Mouse (Mus musculus) ovary, postnatal 36 days (tissue): ENCODE data around the gene 4930512M02Rik.
"Not testable (repeated sequence)": the region's sequence is repeated elsewhere in the genome, so short reads cannot be mapped to it uniquely, and the experiment has no call there.

Source experiments
- DNase-seq: peaks from one replicate; pipeline ENCODE4 v3.0.0; 2022; ENCODE audit warnings: low spot score, mixed read lengths

The 4930512M02Rik gene

DNA sequence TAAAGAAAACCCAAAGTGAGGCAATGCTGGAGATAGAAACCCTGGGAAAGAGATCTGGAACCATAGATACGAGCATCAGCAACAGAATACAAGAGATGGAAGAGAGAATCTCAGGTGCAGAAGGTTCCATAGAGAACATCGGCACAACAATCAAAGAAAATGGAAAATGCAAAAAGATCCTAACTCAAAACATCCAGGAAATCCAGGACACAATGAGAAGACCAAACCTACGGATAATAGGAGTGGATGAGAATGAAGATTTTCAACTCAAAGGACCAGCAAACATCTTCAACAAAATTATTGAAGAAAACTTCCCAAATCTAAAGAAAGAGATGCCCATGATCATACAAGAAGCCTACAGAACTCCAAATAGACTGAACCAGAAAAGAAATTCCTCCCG, at the start of gene 4930512M02Rik:
TSS of gene 4930512M02Rik (minus strand) at position 101 of the 400 bp plus-strand sequence.
- not testable (repeated sequence) for DNase-seq

DNA sequence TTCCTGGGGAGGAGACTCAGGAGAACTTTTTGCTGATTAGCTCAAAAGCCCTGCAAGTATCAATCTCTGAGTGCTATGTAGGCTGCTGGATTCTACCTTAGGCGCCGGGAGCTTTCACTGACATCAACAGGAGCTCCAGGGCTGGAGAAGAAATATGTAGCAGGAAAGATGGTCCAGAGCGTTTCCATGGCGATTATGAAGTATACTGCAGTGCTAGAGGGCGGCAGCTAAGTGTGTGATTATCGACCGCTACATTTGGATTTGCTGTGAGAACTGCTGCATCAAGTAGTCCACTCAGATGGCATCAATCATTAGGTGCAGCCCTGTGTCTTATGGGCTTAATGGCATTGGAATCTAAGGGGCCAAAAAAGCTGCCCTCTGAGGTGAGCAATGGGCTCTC, 49.5 kb upstream of the 4930512M02Rik start:
- DNase-seq = no peak

DNA sequence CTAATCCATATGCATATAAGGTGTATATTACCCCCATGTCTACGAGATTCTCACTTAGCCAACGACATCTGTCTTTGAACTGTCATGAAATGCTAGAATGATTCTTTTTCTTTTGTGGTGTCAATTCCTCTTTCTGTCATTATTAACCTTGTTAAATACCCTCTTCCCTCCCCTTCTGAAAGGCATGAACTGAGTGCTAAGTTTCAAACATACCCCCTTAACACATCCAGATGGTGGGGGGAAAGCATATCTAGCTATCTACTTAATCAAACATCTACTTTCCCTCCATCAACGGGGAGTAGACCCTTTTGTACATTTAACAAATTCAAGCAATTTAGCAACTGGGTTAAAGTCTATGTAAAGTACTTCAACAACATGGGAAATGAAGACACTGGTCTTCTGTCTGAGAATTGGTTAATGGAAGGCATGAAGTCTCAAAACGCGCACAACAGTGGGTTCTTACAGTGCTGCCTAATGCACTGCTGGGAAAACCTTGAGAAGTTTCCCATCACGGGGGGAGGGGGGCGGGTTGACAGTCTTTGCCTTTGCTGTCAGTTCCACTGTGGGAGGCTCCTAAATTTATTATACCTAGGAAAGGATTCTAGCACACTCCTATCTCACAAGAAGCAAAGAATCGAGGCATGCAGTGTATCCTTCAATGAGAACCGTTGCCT, 48.6 kb upstream of the 4930512M02Rik start:
- no peak for DNase-seq

DNA sequence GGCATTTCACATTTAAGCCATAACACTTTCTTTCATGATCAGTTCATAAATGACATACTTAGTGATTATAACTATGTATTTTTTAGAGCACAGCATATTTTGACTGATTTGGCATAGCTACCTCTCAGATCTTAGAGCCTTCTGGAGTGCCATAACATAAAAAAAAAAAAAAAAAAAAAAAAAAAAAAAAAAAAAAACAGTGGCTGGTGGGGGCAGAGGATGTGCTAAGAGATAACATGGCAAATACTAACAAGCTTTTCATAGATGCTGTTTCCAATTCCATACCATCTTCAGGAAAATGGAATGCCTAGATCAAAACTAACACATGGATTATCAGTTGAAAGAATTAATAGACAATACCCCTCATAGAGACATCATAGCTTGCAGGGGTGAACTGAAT, 47.4 kb upstream of the 4930512M02Rik start:
- no peak for DNase-seq

DNA sequence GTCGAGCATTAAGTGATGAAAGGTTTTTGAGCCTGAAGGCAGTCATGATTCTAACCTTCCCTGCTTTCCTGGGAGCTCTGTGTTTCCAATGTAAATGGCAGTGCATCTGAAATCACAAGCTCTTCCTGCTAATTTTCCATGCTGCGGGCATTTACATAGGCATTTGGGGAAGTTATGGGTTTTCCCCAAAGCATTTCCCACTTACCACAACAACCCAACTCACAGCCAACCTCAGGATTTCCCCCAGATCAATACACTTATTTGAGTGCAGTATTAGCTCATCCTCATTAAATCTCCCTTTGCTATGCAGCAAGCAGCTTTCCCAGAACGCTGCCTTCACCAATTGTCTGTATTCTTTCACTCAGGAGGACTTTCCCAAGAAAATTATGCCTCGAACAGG, 45.3 kb upstream of the 4930512M02Rik start:
- DNase-seq = no peak

DNA sequence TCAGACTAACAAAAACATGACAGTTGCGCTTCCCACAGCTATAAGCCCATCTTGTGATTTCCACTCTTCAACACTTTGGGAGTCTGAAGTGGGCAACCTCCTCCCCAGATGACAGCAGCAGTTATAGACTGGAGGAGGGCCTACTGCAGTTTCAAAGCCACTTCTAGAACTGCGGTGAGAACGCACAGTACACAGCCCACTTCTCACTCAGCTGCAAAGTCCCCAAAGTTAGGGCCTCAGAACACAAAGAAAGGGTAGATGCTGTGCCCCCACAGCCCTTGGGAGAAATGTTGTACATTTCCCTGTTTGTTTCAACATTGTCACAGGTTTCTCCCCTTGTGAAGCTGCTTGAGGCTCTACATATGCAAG, 40.3 kb upstream of the 4930512M02Rik start:
- DNase-seq = no peak

DNA sequence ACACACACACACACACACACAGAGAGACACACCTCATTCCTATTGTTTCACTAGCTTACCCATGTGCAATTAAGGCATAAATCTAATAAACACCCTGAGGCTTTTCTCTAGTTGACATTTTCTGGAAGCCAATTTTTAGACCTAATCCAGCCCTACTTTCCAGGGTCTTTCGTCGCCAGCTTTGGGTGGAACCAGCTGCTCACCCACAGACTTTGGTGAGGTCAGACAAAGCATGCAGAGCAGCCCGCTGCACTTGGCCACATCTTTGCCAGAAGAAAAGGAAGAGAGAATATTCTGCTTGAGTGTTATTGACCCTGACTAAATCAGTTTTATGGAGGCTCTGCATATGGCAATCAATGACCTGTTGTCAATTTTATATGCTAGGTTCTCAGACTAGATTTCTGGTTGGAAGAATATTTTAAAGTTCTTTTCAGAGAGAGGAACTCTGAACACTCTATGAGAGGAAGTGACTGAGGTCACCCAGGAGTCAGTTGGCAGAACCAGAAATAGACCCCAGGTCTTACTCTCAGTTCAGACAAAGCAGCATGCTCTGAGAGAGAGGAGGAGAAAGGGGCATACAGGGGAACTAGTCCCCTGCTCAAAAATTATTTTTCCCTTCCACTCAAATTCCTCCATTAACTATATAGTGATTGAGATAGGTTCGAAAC, 39.8 kb upstream of the 4930512M02Rik start:
- DNase-seq = no peak

DNA sequence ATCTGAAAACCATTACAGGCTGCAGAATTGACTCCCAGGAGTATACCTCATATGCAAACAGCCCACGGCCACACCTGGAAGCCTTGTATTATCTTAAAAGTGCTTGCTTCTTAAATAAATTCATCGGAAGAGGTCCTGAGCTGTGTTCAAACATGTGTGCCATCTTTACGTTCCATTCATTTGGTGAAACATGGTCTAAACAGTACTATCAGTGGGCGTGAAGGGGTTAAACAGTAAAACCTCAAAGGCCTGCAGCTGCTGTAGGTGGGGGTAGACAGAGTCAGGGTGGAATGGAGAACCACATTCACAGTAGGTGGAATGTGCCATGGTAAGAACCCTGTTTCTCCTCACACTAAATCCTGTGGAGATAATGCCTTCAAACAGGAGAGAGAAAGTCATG, 33.0 kb upstream of the 4930512M02Rik start:
- DNase-seq = no peak

DNA sequence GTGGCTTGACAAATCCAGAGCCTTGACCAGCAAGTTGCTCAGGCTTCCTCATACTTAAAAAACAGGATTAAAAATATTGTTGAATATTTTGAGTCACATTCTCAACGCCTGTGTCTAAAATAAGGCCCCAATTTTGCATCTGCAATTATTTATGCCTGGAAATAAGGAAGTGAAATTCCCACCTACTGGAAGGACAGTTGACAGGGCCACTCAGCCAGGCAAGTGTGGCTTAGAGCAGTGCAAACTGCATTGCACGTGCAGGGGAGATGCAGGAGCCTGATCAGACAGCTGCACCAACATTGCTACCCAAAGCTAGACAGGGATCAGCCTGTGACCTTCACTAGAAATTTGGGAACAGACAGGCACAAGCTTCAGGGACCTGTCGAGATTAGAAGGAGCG, 31.2 kb upstream of the 4930512M02Rik start:
- no peak for DNase-seq

DNA sequence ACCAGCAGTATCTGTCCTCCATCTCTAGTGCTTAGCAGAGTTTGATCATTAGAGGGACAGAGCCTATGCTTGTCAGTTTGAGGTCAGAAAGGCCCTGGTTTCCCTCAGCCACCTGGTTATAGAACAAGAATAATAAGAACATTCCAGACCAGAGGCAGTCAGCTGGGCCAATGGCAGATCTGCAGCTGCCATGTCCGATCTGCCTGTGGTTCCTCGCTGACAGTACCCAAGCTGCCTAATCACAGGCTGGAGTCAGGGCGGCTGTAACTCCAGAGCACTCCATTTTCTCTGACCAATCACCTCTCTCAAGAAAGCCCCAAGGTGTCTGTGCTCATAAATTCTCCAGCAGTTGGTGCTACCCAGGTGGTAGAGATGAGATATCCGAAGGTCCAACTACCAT, 30.0 kb upstream of the 4930512M02Rik start:
- DNase-seq = no peak

DNA sequence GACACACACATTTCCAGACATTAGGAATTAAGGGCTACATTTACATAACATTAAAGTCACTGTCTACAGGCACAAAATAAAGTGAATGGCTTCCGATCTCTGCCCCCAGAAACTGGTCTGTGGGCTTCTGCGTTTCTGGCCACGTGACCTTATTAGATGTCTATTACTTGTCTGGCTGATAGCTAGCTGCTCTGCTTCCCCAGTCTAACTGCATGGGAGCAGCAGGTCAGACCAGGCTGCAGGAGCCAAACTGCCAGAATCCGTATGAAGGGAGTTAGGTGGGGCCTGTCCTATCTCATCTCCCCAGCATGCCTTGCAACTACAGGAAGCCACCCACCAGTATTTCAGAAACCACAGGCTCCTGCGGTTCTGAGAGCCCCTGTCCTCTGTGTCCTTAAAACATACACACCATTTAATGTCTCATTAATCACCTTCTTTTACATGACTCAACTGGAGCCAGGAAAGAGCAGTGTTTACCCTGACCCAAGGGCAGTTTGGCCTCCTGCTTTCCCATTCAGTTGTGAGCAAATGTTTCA, 29.4 kb upstream of the 4930512M02Rik start:
- DNase-seq = no peak

DNA sequence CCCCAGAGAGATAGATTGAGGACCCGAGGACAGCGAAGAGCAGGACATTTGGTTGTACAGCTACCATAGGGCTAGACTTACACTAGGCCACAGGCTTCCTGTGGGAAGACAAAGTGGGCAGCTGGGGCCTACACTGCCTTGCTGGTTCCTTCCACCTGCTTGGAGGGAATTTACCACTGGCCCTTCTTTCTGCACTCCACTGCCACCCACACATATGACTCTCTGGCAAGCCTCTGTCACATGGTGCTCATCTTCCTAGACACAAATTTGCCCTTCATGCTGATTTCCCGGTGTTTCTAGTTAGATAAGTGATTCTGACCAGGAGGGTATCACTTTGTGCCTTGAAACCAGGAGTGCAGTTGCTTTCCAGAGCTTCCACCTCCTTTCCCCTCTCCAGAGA, 28.8 kb upstream of the 4930512M02Rik start:
- no peak for DNase-seq

DNA sequence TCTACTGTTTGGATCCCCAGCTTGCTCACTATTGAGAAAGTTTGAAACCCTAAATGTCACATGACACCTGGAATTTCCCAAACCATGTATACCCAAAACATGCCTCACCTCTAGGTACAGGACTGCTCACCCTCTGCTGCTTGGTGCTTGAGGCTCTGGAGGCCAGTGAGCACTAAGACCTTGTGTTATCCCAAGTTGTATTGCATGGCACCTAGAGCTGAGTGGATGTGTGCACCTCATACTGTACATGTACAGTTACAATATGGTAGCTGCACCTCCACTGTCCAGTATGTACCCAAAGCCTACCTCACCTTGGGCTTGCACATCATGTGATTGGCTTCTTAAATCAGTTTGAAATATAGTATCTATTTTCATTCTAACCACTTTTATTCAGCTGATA, 16.7 kb upstream of the 4930512M02Rik start:
- no peak for DNase-seq

DNA sequence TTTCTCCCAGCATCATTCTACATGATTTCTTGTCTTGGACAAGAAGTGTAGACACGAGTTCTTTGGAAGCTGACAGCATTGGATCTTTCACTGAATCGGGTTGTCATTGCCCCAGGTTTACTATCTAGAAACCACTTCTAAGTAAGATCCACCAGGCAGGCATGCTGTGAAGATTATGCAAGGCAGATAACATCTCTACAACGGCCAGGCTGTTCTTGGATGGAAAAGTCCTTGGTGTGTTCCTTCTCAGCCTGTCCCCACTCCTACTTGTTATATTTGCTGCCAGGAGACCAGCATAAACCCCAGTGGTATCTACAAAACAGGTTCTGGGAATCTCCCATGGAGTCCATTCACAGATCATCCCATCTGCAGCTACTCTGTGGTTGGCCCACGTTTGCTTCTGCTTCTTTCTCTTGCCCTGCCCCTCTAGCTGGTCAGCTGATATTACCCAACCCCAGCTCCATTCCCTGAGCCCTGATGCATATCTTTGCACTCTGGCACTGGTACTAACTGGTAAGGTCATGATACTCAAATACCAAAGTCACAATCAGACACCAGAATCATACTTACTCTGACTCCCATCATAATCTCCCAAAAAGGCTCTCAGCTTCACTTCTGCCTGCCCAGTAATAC, 3.4 kb downstream of the 4930512M02Rik start:
- DNase-seq = no peak

DNA sequence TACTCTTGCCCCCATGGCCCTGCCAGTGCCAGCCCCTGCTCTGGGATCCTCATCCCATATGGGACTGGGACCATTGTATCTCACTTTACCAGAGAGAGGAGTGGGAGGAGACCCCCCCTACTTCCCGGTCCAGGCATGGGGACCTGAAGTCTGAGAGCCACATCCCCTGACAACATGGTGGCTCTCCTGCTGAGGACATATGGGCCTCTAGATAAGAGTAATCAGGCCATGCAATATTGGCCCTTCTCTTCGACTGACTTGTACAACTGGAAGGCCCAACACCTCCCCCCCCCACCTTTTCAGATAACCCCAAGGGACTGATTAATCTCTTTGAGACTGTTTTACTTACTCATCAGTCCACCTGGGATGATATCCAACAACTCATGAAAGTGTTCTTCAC, 18.4 kb downstream of the 4930512M02Rik start:
- no peak for DNase-seq

DNA sequence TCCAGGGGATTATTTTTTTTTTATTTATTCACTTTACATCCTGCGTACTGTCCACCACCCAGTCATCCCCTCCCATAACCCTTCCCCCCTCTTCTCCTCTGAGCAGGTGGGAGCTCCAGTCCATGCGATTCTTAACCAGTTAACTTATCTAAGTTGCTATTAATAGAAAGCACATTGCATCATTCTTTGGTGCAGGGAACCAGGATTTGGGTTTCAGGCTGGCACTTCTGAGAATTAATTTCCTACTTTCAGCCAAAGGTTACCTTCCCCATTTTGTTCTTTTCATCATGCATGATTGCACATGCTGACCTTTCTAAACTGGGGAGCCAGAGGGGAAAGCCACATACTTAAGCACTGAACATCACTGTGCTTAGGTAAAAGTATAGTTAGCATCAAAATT, 40.3 kb downstream of the 4930512M02Rik start:
- no peak for DNase-seq

DNA sequence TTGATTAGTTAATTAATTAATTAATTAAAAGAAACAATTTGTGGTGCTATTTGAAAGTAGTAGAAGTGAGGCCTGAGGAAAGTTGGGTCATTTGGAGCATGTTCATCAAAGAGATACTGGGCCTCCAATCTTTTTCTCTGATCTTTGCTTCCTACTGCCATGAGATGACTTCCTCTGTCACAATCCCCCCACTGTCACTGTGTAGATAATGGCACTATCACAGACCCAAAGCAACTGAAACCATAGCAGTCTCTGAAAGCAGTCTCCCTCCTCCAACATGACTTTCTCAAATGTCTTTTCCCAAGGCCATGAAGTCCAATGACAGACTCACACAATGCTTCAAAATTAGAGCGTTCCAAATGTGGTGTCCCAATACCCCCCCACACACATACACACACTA, 41.2 kb downstream of the 4930512M02Rik start:
- DNase-seq = no peak

DNA sequence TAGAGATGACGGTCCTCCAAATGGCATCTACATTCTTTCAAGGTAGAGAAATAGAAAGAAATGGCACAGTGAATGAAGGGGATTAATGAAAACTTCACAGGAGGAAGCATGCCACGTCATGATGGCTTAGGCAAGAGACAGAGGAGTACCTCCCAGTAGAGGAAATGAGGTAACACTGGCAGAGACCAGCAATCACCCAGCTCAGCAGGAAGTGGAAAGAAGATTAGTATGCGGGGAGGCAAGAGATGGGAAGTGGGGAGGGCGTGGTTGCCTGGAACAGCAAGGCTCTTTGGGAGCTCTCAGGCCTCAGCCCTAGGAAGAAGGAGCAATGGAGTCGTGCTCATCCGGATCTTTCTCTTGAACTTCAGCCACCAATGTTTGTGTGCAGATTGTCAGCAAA, 53.9 kb downstream of the 4930512M02Rik start:
- no peak for DNase-seq

DNA sequence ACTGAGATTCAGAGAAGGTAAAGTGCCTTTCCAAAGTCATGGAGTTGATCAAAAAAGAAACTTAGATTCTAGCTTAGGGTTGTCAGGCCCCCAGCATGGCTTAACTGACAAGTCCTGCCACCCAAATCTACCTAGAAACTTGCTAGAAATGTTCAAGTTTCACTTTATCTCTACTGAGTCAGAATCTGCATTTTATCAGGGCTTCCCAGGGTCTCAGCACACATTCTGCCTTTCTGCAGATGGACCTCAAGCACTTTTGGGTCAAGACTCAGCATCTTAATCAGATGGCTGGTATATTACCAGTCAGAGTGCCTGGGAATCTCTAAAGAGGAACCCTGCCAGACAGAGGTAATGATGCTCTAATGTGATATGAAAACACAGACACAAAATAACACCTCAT, 56.9 kb downstream of the 4930512M02Rik start:
- DNase-seq = no peak

DNA sequence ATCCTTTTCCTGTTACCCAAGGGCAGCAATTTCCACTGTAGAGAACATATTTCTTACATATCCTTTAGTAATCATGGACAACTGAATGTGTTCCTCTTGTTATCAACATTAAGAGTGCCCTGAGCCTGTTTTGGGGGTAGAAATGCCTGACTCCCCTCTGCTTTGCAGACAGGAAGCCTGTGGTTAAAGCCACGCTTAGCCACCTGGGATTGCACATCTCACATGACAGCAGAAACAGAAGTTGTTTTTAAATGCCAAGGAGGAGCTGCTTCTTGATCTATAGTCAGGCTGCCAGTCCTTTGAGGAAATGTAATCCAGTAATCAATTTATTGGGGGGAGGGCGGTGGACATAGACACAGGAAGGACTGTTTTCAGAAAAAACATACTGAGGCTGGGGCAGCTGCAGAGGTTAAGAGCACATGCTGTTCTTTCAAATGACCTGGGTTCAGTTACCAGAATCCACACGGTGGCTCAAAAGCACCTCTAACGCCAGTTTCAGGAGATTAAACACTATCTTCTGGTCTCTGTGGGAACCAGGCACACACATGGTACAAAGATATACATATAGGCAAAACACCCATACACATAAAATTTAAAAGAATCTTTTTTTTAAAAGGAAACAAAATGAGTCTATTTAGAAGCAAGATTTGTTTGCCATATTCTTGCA, 58.0 kb downstream of the 4930512M02Rik start:
- no peak for DNase-seq

DNA sequence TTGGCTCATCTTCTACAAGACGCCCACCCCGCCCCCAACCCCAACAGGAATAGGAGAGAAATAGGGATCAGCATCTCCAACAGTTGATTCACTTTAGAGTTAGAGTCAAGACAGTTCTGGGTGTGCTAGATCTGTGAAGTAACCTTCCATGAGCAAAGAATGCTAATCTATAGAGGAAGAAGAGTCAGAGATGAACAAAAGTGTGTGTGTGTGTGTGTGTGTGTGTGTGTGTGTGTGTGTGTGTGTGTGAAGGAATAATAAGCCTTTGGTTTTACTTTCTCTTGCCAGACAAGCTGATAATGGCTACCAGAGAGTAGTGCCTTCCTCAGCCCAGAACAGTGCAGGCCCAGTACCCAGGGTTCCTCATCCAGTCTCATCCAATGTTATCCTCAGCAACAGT, 59.6 kb downstream of the 4930512M02Rik start:
- no peak for DNase-seq

DNA sequence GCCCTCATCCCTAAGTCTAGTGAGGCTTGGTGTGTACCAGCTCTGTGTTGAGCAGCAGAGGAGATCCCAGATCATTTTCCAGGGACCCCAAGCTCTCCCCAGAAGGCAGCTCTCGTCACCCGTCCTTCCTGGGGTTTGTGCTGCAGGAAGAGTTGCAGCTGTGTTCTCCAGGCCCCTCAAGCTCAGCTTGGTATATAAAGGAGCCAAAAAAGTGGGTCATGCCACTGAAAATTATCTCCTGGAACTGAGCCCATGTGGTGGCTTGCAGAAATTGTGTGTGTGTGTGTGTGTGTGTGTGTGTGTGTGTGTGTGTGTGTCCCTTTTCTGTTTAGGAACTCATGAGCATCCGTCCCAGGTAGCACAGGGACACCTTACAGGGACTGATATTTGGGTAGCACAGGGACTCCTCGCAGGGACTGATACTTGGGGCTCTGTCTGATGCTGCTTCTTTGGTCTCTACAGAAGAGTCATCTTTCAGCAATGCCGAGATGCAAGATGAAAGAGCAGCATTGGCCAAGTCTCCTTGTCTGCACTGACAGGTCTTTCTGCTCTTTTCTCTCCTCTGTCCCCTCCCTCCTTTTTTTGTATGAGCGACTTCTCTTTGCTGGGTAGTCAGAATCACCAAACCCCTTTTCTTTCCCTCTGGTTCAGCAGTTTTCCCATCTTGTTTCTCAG, 62.4 kb downstream of the 4930512M02Rik start:
- no peak for DNase-seq
